Comparison of ENCODE assay signal across 8 mouse cellular contexts in genomic region chr1:160377337-160378336, GRCm38 (mm10).
DNase-seq lines count a peak whose midpoint lies in the region; ATAC-seq and TF ChIP-seq lines count a peak whose summit lies in the region.

No protein-coding gene starts in this region.

- intact Hi-C loops in heart, adult 2 months (cut with DNase I), result loop anchor here (1.0 kb wide), 1 partner anchor 146 kb away; no protein-coding TSS in a partner anchor
- intact Hi-C loops in left cerebral cortex, postnatal 10 days (cut with DNase I), result loop anchor here (2.0 kb wide), 1 partner anchor 147 kb away; no protein-coding TSS in a partner anchor

- no peak for TF ChIP-seq POLR2A in heart, adult 2 months (IDR thresholded peaks at IDR 0.05; ENCODE audit: insufficient read depth, low read depth, low read length)

- no peak overlapping the region for H3K4me2 ChIP-seq in heart, embryonic 12.5 days
- no peak overlapping the region for H3K4me2 ChIP-seq in hindbrain, embryonic 16.5 days (ENCODE audit: low read length)
- no peak overlapping the region for H3K4me2 ChIP-seq in midbrain, embryonic 13.5 days (replicated peaks)

- 55% methylated on average over 10 of the region's 10 CpGs for WGBS in heart, adult 2 months
- 57% methylated on average over 10 of the region's 10 CpGs for WGBS in heart, embryonic 12.5 days
- WGBS in hindbrain, embryonic 16.5 days, result 67% methylated on average over 10 of the region's 10 CpGs
- WGBS in midbrain, embryonic 13.5 days, result 69% methylated on average over 10 of the region's 10 CpGs

- no peak overlapping the region for H3K4me3 ChIP-seq in heart, adult 2 months
- no peak overlapping the region for H3K4me3 ChIP-seq in heart, embryonic 12.5 days
- no peak overlapping the region for H3K4me3 ChIP-seq in hindbrain, embryonic 16.5 days (ENCODE audit: low read length)
- no peak overlapping the region for H3K4me3 ChIP-seq in midbrain, embryonic 13.5 days (replicated peaks)

- no peaks in the 10 kb centered on the region for H3K79me2 ChIP-seq in heart, adult 2 months (replicated peaks; ENCODE audit: control insufficient read depth, insufficient read depth, low read length)

- no peak for TF ChIP-seq EP300 in heart, adult 2 months (IDR thresholded peaks at IDR 0.05; ENCODE audit: insufficient read depth, low read depth, low read length)

- no peaks in the 10 kb centered on the region for H3K9me3 ChIP-seq in heart, embryonic 12.5 days (replicated peaks)
- H3K9me3 ChIP-seq in hindbrain, embryonic 16.5 days (ENCODE audit: control insufficient read depth, low read length), result no peaks in the 10 kb centered on the region
- no peaks in the 10 kb centered on the region for H3K9me3 ChIP-seq in midbrain, embryonic 13.5 days

- H3K27me3 ChIP-seq in heart, adult 2 months (ENCODE audit: control insufficient read depth, insufficient read depth, low read length), result no peaks in the 10 kb centered on the region
- no peaks in the 10 kb centered on the region for H3K27me3 ChIP-seq in heart, embryonic 12.5 days (replicated peaks)
- no peaks in the 10 kb centered on the region for H3K27me3 ChIP-seq in hindbrain, embryonic 16.5 days (replicated peaks; ENCODE audit: control insufficient read depth, insufficient read depth, low read length)
- no peaks in the 10 kb centered on the region for H3K27me3 ChIP-seq in midbrain, embryonic 13.5 days

- H3K27ac ChIP-seq in heart, adult 2 months, result no peak overlapping the region
- no peak overlapping the region for H3K27ac ChIP-seq in heart, embryonic 12.5 days (ENCODE audit: poor library complexity, severe bottlenecking)
- no peak overlapping the region for H3K27ac ChIP-seq in hindbrain, embryonic 16.5 days (ENCODE audit: low read depth, low read length)
- H3K27ac ChIP-seq in midbrain, embryonic 13.5 days, result no peak overlapping the region

- no peak overlapping the region for H3K9ac ChIP-seq in heart, adult 2 months (ENCODE audit: low read depth, low read length)
- no peak overlapping the region for H3K9ac ChIP-seq in heart, embryonic 12.5 days
- no peak overlapping the region for H3K9ac ChIP-seq in hindbrain, embryonic 16.5 days (ENCODE audit: low read depth, low read length)
- H3K9ac ChIP-seq in midbrain, embryonic 13.5 days (replicated peaks), result no peak overlapping the region

- peak; percentile 78 for TF ChIP-seq CTCF in heart, adult 2 months (IDR thresholded peaks at IDR 0.05)

- no peak for ATAC-seq in heart, embryonic 12.5 days (ENCODE audit: insufficient number of reproducible peaks, low FRiP score)
- ATAC-seq in common myeloid progenitor, adult 5-6 weeks (replicated peaks; ENCODE audit: low read depth, poor library complexity, severe bottlenecking), result peak; percentile 99
- ATAC-seq in hindbrain, embryonic 16.5 days, result peak; percentile 90
- ATAC-seq in midbrain, embryonic 13.5 days, result 0 out of 2 replicates have a peak, but pooled peaks have one; percentile 67

- DNase-seq in heart, adult 2 months, result peak in 1 of 2 experiments; percentile 15
- DNase-seq in MN1 (ENCODE audit: low spot score), result peak; percentile 62
- DNase-seq in left cerebral cortex, postnatal 10 days (ENCODE audit: extremely low spot score in 1 of 2, low spot score in 2 of 2), result peak; percentile 39 to 57
- DNase-seq in telencephalon, adult 2 months (ENCODE audit: low read depth, low spot score), result peak; percentile 63

- H3K36me3 ChIP-seq in heart, adult 2 months (ENCODE audit: control insufficient read depth, insufficient read depth, low read length), result no peaks in the 10 kb centered on the region
- no peaks in the 10 kb centered on the region for H3K36me3 ChIP-seq in heart, embryonic 12.5 days
- H3K36me3 ChIP-seq in hindbrain, embryonic 16.5 days (ENCODE audit: control insufficient read depth, insufficient read depth, low read length), result no peaks in the 10 kb centered on the region
- H3K36me3 ChIP-seq in midbrain, embryonic 13.5 days, result no peaks in the 10 kb centered on the region

- no peaks in the 10 kb centered on the region for H3K4me1 ChIP-seq in heart, adult 2 months (ENCODE audit: control insufficient read depth, insufficient read depth, low read length)
- no peaks in the 10 kb centered on the region for H3K4me1 ChIP-seq in heart, embryonic 12.5 days (replicated peaks)
- no peaks in the 10 kb centered on the region for H3K4me1 ChIP-seq in hindbrain, embryonic 16.5 days (ENCODE audit: control insufficient read depth, insufficient read depth, low read depth, low read length)
- no peaks in the 10 kb centered on the region for H3K4me1 ChIP-seq in midbrain, embryonic 13.5 days (replicated peaks)
